ENCODE assay signal across 8 mouse cellular contexts in genomic region chr14:21120473-21120872, GRCm38 (mm10).
DNase-seq lines count a peak whose midpoint lies in the region; ATAC-seq and TF ChIP-seq lines count a peak whose summit lies in the region.

No protein-coding gene starts in this region.

- 0 out of 2 replicates have a peak, but pooled peaks cover 2% of the 10 kb centered on the region for H3K9me3 ChIP-seq in G1E (replicated peaks)
- no peaks in the 10 kb centered on the region for H3K9me3 ChIP-seq in liver, postnatal 0 days (ENCODE audit: low read length)

- no peak for TF ChIP-seq EP300 in liver, postnatal 0 days (IDR thresholded peaks at IDR 0.05; ENCODE audit: low read depth)

- peaks cover 40% of the 10 kb centered on the region for H3K36me3 ChIP-seq in G1E (replicated peaks)
- no peaks in the 10 kb centered on the region for H3K36me3 ChIP-seq in liver, postnatal 0 days (replicated peaks; ENCODE audit: insufficient read depth, low read length)

- H3K27me3 ChIP-seq in G1E (ENCODE audit: insufficient read depth, low read length), result no peaks in the 10 kb centered on the region
- H3K27me3 ChIP-seq in liver, postnatal 0 days (ENCODE audit: insufficient read depth, low read length), result no peaks in the 10 kb centered on the region

- WGBS in liver, postnatal 0 days (ENCODE audit: insufficient replicate concordance), result 29% methylated on average over 3 of the region's 3 CpGs

- peak; percentile 78 for TF ChIP-seq CTCF in left cerebral cortex, adult 2 months (IDR thresholded peaks at IDR 0.05)
- TF ChIP-seq CTCF in G1E (IDR thresholded peaks at IDR 0.05; ENCODE audit: low read depth, low read length), result 0 out of 2 replicates have a peak, but pooled peaks have one; percentile 2
- peak; percentile 76 for TF ChIP-seq CTCF in liver, postnatal 0 days (IDR thresholded peaks at IDR 0.05; ENCODE audit: low read depth)

- peak; percentile 71 for DNase-seq in adrenal gland, postnatal 10 days
- no peak for DNase-seq in adrenal gland, adult 2 months
- peak; percentile 25 to 31 for DNase-seq in left cerebral cortex, adult 2 months (ENCODE audit: extremely low spot score in 1 of 2, low spot score in 2 of 2)
- no peak for DNase-seq in left cerebral cortex, adult 8-10 months (ENCODE audit: low spot score in 2 of 2)
- no peak for DNase-seq in G1E (ENCODE audit: low spot score)
- peak; percentile 42 to 70 for DNase-seq in cerebellum, postnatal 36 days
- peak; percentile 52 for DNase-seq in liver, postnatal 0 days

- intact Hi-C loops in left cerebral cortex, adult 2 months (cut with DNase I), result loop anchor here (2.0 to 5.0 kb wide), 2 partner anchors 622 to 727 kb away; partner anchors contain the start of gene Comtd1

- ATAC-seq in G1E (ENCODE audit: extremely low read depth, insufficient number of reproducible peaks, low FRiP score, poor library complexity, severe bottlenecking), result no peak
- no peak for ATAC-seq in liver, postnatal 0 days
- ATAC-seq in frontal cortex, adult (ENCODE audit: low TSS enrichment), result no peak

- H3K4me2 ChIP-seq in liver, postnatal 0 days (ENCODE audit: low read depth, low read length), result no peak overlapping the region

- H3K4me1 ChIP-seq in G1E (ENCODE audit: insufficient read depth, low read depth, low read length), result peaks cover 12% of the 10 kb centered on the region; the same call in 1 of the 2 replicates
- no peaks in the 10 kb centered on the region for H3K4me1 ChIP-seq in liver, postnatal 0 days (ENCODE audit: insufficient read depth)

- no peak overlapping the region for H3K9ac ChIP-seq in liver, postnatal 0 days (replicated peaks)

- H3K27ac ChIP-seq in left cerebral cortex, adult 2 months, result no peak overlapping the region
- H3K27ac ChIP-seq in liver, postnatal 0 days (ENCODE audit: low read depth), result no peak overlapping the region

- no peak overlapping the region for H3K4me3 ChIP-seq in left cerebral cortex, adult 2 months
- H3K4me3 ChIP-seq in G1E (ENCODE audit: low read depth, low read length), result no peak overlapping the region
- no peak overlapping the region for H3K4me3 ChIP-seq in liver, postnatal 0 days (ENCODE audit: low read depth, low read length)

Comparison
In these comparisons a context has a peak if more than half of its experiments do, and no peak if none do; other contexts are left out.
1. DNase-seq: peak in adrenal gland, postnatal 10 days (single experiment), left cerebral cortex, adult 2 months (2 of 2), cerebellum, postnatal 36 days (2 of 2) and liver, postnatal 0 days (single experiment); none in adrenal gland, adult 2 months (single experiment), left cerebral cortex, adult 8-10 months (0 of 2) and G1E (single experiment).
2. CTCF ChIP-seq: peak in every context shown above with its lines; median percentile 78 in left cerebral cortex, adult 2 months; 76 in liver, postnatal 0 days; 2 in G1E.